ENCODE assay signal across 29 mouse cellular contexts in genomic region chr6:50885031-50885430, GRCm38 (mm10).
"Had no signal": no experiment of that assay in that cellular context is flagged by ENCODE, and none has a peak within 500 bp of the region (broad histone marks: within the 10 kb centered on the region; RNA-seq: fewer than 3 reads in every experiment).

No protein-coding gene starts in this region.

- DNase-seq: heart, postnatal 10 days; heart, postnatal 14 days; heart, postnatal 36 days; kidney, adult 11 months; kidney, adult 18-20 months; kidney, adult 2 months; kidney, adult 8-10 months; kidney, adult 9 months; kidney, postnatal 10 days; kidney, postnatal 14 days; kidney, postnatal 25 days; kidney, postnatal 36 days; kidney, postnatal 4 days; layer of hippocampus, adult 9-11 months; layer of hippocampus, postnatal 36 days had no signal

- H3K27ac ChIP-seq: heart, embryonic 13.5 days; heart, embryonic 15.5 days; hindbrain, embryonic 10.5 days; hindbrain, embryonic 12.5 days; hindbrain, embryonic 13.5 days; hindbrain, embryonic 14.5 days; hindbrain, embryonic 15.5 days; hindbrain, postnatal 0 days; intestine, embryonic 15.5 days; kidney, embryonic 15.5 days; kidney, postnatal 0 days; layer of hippocampus, adult 2 months; left cerebral cortex, adult 2 months had no signal

- H3K9me3 ChIP-seq: heart, embryonic 12.5 days; heart, embryonic 13.5 days; heart, embryonic 15.5 days; hindbrain, embryonic 10.5 days; hindbrain, embryonic 12.5 days; hindbrain, embryonic 13.5 days; hindbrain, embryonic 15.5 days; intestine, embryonic 15.5 days; kidney, embryonic 15.5 days had no signal

- H3K36me3 ChIP-seq: heart, embryonic 12.5 days; heart, embryonic 13.5 days; heart, embryonic 15.5 days; hindbrain, embryonic 10.5 days; hindbrain, embryonic 12.5 days; hindbrain, embryonic 13.5 days; hindbrain, embryonic 15.5 days; intestine, embryonic 15.5 days; kidney, embryonic 15.5 days had no signal

- H3K4me1 ChIP-seq: intestine, embryonic 15.5 days had no signal

- H3K4me3 ChIP-seq: heart, embryonic 12.5 days; heart, embryonic 13.5 days; heart, embryonic 15.5 days; hindbrain, embryonic 10.5 days; hindbrain, embryonic 12.5 days; hindbrain, embryonic 13.5 days; hindbrain, embryonic 15.5 days; intestine, embryonic 15.5 days; kidney, embryonic 15.5 days; layer of hippocampus, adult 2 months; left cerebral cortex, adult 2 months had no signal

- H3K27me3 ChIP-seq: heart, embryonic 12.5 days; hindbrain, embryonic 12.5 days; hindbrain, embryonic 13.5 days; hindbrain, embryonic 15.5 days; intestine, embryonic 15.5 days; kidney, embryonic 15.5 days had no signal
